ENCODE assay signal across 8 mouse cellular contexts in the genomic region with DNA sequence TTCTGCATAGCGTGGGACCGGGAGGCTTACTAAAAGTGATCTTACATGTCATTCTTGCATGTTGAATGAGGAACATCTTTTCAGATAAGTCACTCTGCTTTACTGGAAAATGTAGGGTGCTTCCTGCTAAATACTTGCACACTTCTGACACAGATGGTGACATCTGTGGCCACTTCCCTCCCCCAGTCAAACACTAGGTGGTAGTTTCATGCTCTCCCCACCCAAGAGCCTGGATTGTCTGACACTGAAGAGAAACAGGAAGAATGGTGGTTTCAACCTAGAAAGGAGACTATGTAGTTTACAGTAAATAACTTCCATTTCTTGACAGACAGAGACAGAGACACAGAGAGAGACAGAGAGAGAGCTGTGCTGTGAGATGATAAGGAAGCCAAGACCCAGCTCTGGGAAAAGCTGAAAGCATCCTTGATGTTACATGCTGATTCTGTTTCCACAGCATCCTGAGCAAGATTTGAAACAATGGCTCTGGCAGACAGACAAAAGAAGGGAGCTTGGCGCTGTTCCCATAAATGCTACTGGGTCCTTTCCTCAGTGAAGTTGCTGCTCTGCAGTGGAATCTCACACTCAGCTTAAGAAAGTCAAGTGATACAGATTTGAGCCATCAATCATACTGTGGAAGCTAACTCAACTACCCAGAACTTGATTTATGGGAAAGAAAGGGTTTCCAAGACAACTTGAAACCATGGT.
DNase-seq lines count a peak whose midpoint lies in the region; ATAC-seq lines count a peak whose summit lies in the region.
"Had no signal": no experiment of that assay in that cellular context is flagged by ENCODE, and none has a peak within 500 bp of the region (broad histone marks: within the 10 kb centered on the region; RNA-seq: fewer than 3 reads in every experiment).

No protein-coding gene starts in this region.

- no peak overlapping the region for H3K4me3 ChIP-seq in midbrain, embryonic 14.5 days (replicated peaks; ENCODE audit: low read depth, low read length)
- H3K4me3 ChIP-seq in midbrain, embryonic 10.5 days, result no peak overlapping the region
- H3K4me3 ChIP-seq in liver, embryonic 15.5 days (replicated peaks), result no peak overlapping the region
- H3K4me3 ChIP-seq: layer of hippocampus, adult 2 months had no signal

- H3K9me3 ChIP-seq in midbrain, embryonic 14.5 days (ENCODE audit: control insufficient read depth, low read length), result no peaks in the 10 kb centered on the region
- no peaks in the 10 kb centered on the region for H3K9me3 ChIP-seq in midbrain, embryonic 10.5 days (replicated peaks)
- H3K9me3 ChIP-seq in liver, embryonic 15.5 days (replicated peaks), result no peaks in the 10 kb centered on the region

- H3K4me1 ChIP-seq in midbrain, embryonic 14.5 days (ENCODE audit: control insufficient read depth, insufficient read depth, low read length), result no peaks in the 10 kb centered on the region
- H3K4me1 ChIP-seq in midbrain, embryonic 10.5 days, result peaks cover 4% of the 10 kb centered on the region; the same call in 1 of the 2 replicates
- peaks cover 76% of the 10 kb centered on the region for H3K4me1 ChIP-seq in liver, embryonic 15.5 days (replicated peaks)

- no peaks in the 10 kb centered on the region for H3K27me3 ChIP-seq in midbrain, embryonic 14.5 days (ENCODE audit: control insufficient read depth, insufficient read depth, low read length)
- no peaks in the 10 kb centered on the region for H3K27me3 ChIP-seq in midbrain, embryonic 10.5 days (ENCODE audit: low read depth, poor library complexity, severe bottlenecking)
- H3K27me3 ChIP-seq in liver, embryonic 15.5 days, result no peaks in the 10 kb centered on the region

- ATAC-seq in midbrain, embryonic 14.5 days (ENCODE audit: low FRiP score, low TSS enrichment), result no peak
- ATAC-seq in common myeloid progenitor, adult 5-6 weeks (replicated peaks; ENCODE audit: low read depth, poor library complexity, severe bottlenecking), result peak; percentile 96
- peak; percentile 25; the same call in 1 of the 2 replicates for ATAC-seq in liver, embryonic 15.5 days (ENCODE audit: insufficient read depth)

- H3K4me2 ChIP-seq in midbrain, embryonic 14.5 days (ENCODE audit: low read length), result no peak overlapping the region
- H3K4me2 ChIP-seq in liver, embryonic 15.5 days, result no peak overlapping the region

- H3K9ac ChIP-seq in midbrain, embryonic 14.5 days (replicated peaks; ENCODE audit: low read length), result no peak overlapping the region
- H3K9ac ChIP-seq in liver, embryonic 15.5 days, result 0 out of 2 replicates have a peak overlapping the region, but pooled peaks have one; percentile 4

- H3K27ac ChIP-seq in midbrain, embryonic 14.5 days (replicated peaks; ENCODE audit: low read depth, low read length), result no peak overlapping the region
- H3K27ac ChIP-seq in midbrain, embryonic 10.5 days (replicated peaks), result no peak overlapping the region
- peak overlapping the region; percentile 98 for H3K27ac ChIP-seq in liver, embryonic 15.5 days (replicated peaks)
- H3K27ac ChIP-seq: layer of hippocampus, adult 2 months had no signal

- WGBS in midbrain, embryonic 14.5 days, result 90% methylated on average over 3 of the region's 3 CpGs
- WGBS in midbrain, embryonic 10.5 days, result 88% methylated on average over 3 of the region's 3 CpGs
- WGBS in liver, embryonic 15.5 days (ENCODE audit: insufficient replicate concordance), result 28% methylated on average over 3 of the region's 3 CpGs

- peak; percentile 17 for DNase-seq in midbrain, embryonic 14.5 days
- DNase-seq in midbrain, embryonic 10.5 days (ENCODE audit: low spot score), result no peak
- DNase-seq in thymus, postnatal 14 days, result peak; percentile 64
- DNase-seq in layer of hippocampus, postnatal 25 days (ENCODE audit: extremely low spot score in 1 of 2, low spot score in 1 of 2), result no peak
- DNase-seq in adrenal gland, postnatal 4 days (ENCODE audit: low spot score in 2 of 2), result no peak

- H3K36me3 ChIP-seq in midbrain, embryonic 14.5 days (ENCODE audit: control insufficient read depth, insufficient read depth, low read length), result no peaks in the 10 kb centered on the region
- no peaks in the 10 kb centered on the region for H3K36me3 ChIP-seq in midbrain, embryonic 10.5 days
- H3K36me3 ChIP-seq in liver, embryonic 15.5 days (replicated peaks), result no peaks in the 10 kb centered on the region

Comparison
In these comparisons a context has a peak if more than half of its experiments do, and no peak if none do; other contexts are left out.
1. DNase-seq: peak in midbrain, embryonic 14.5 days (single experiment) and thymus, postnatal 14 days (single experiment); none in midbrain, embryonic 10.5 days (single experiment), layer of hippocampus, postnatal 25 days (0 of 2) and adrenal gland, postnatal 4 days (0 of 2).